Mouse (Mus musculus): ENCODE measurements around the gene Lipo1.
"Not testable (repeated sequence)": the region's sequence is repeated elsewhere in the genome, so short reads cannot be mapped to it uniquely, and the experiment has no call there.

Gene Lipo1

GRCm38 (mm10) chr19:33787359-33787758 is at the start of gene Lipo1:
Gene Lipo1, minus strand, starts transcription at chr19:33787459.
- DNase-seq: not testable (repeated sequence)

GRCm38 (mm10) chr19:33786576-33787277 is 532 bp downstream of the Lipo1 start:
- DNase-seq: no peak

DNA sequence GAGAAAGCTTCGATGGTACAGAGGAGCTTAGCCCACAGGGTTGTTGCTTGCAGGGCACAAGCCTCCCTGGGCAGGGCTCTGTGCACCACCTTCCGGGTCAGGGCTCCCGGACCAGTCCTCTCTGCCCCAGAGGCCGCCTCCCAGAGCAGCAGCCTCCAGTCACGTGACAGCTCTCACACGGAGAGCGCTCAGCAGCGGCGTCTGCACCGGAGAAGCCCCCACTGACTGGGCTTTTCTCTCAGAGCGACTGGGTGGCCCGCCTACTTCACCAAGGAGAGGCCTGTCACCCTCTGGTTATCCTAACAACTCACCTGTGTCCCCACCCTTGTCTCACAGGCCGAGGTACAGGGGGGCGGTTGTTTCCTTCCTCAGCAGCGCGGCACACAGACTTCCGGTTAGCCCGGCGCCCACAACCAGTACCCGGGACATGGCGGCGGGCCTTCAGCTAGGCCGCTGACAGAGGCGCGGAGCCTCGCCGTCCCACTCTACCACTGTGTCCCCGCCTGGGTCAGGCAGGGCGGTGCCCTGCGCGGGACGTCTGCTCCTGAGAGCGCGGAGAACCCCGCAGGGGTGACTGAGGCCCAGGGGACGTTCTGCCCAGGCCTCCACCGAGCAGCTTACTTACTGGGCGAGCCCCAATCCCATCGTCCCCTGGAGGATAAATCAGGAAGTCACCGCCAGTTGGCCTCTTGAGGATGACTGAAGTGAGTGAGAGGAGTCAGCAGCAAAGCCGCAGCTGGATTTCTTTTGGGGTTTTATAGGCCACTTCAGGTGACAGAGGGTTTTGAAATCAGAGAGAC is 25.8 kb downstream of the Lipo1 start, which contains the start of gene Lipo3:
TSS of gene Lipo3 (minus strand) at position 665 of the 800 bp plus-strand sequence.
- peak; percentile 20 for DNase-seq

- not testable (repeated sequence) for DNase-seq
Measured at GRCm38 (mm10) chr19:33751259-33751658, 36.0 kb downstream of the Lipo1 start, which contains the start of gene Lipo2. Gene Lipo2, minus strand, starts transcription at chr19:33751359.
